Mouse (Mus musculus) granulocyte monocyte progenitor cell, adult 5-6 weeks (primary cell): ENCODE data around the gene Otud5. TPM values are rescaled to one million over a fixed set of nuclear protein-coding genes. Genes with fewer than 3 reads are reported as not detected.
A peak's percentile ranks its signal among the peaks of the same experiment; 100 is the strongest.
"Not testable (repeated sequence)": the region's sequence is repeated elsewhere in the genome, so short reads cannot be mapped to it uniquely, and the experiment has no call there.

Experiments used
- ATAC-seq: replicated peaks from 2 replicates; pipeline ENCODE4 v1.8.0; 2016; ENCODE audit warnings: mild to moderate bottlenecking, moderate TSS enrichment, inconsistent platforms; ENCODE audit not compliant: poor library complexity, severe bottlenecking
- total RNA-seq, 2 experiments: library from RNA; stranded (forward) in 1 of 2; stranded (reverse) in 1 of 2; fragments of 200-712, 200-1000 nt in 1 of 2; fragments of >200 nt in 1 of 2; fragmentation: Nextera tagmentation in 1 of 2; gene quantifications; 2 replicates each; pipeline ENCODE4 v1.2.3; 2014 to 2017

Otud5 gene
- total RNA-seq, 2 experiments from 2014 or later: 44.0 to 57.4 TPM

DNA sequence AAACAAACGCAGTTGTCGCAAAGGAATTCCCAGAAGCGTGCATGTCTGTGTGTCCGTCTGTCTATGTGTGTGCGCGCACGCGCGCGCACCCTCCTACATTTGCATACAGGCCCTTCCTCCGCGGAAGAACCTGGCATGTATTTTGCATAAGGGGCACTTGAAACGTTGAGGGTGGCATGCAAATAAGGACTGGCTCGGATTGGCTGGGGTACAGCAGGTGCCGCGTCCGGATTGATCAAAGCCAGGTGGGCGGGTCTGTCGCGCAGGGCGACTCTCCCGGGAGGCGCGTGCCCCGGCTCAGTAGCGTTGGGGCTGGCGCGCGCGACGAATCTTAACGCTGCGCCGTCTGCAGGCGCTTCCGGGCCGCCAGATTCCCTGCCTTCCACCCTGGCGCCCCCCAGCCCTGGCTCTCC is 36.8 kb downstream of the Otud5 start, which contains the start of gene Pim2:
Gene Pim2, plus strand, starts transcription at position 256 of the 413 bp plus-strand sequence.
- peak; percentile 89 for ATAC-seq

- ATAC-seq: 0 out of 2 replicates have a peak, but pooled peaks have one; percentile 9
These were observed 37.3 kb downstream of the Otud5 start for GRCm38 (mm10) chrX:7878495-7878894.

DNA sequence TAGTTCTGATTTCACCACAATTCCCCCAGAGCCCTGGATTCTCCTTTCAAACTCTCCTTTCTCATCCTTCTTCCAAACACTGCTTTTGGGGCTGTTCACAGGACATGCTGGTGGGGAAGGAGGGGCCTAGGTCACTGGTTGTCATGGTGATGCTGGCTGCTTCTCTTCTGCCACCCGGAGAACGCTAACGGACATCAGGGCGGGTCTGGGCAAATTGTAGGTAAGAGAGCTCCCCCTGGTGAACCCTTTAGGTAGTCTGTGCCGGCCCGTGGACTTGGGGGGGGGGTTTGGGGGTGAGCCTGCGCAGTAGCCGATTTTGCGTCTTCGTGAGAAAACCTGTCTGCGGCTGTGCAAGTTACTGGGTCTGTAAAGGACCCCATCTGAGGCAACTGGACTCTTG is 38.7 kb downstream of the Otud5 start:
- ATAC-seq: peak; percentile 65

GRCm38 (mm10) chrX:7883841-7884567 is 42.8 kb downstream of the Otud5 start, which contains the start of gene Slc35a2:
Gene Slc35a2 (plus strand): TSS chrX:7884028.
- peak; percentile 82 for ATAC-seq

DNA sequence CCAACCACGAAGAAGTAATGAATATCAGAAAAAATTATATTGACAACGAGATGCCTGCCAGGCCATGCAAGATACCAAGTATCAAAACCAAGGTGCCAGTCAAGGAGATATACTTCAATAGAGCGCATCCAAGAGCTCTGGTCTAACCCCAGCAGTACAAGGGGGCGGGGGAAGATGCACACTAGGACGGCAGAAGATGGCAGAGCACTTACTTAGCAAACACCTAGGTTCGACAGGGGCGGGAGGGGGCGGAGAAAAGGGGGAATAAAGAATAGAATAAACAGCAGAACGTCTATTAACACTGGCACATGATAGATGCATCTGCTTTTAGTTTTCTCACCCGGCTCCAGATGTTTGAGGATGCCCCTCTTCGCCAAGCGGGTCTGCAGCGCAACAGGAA is 57.0 kb downstream of the Otud5 start:
- ATAC-seq: no peak

DNA sequence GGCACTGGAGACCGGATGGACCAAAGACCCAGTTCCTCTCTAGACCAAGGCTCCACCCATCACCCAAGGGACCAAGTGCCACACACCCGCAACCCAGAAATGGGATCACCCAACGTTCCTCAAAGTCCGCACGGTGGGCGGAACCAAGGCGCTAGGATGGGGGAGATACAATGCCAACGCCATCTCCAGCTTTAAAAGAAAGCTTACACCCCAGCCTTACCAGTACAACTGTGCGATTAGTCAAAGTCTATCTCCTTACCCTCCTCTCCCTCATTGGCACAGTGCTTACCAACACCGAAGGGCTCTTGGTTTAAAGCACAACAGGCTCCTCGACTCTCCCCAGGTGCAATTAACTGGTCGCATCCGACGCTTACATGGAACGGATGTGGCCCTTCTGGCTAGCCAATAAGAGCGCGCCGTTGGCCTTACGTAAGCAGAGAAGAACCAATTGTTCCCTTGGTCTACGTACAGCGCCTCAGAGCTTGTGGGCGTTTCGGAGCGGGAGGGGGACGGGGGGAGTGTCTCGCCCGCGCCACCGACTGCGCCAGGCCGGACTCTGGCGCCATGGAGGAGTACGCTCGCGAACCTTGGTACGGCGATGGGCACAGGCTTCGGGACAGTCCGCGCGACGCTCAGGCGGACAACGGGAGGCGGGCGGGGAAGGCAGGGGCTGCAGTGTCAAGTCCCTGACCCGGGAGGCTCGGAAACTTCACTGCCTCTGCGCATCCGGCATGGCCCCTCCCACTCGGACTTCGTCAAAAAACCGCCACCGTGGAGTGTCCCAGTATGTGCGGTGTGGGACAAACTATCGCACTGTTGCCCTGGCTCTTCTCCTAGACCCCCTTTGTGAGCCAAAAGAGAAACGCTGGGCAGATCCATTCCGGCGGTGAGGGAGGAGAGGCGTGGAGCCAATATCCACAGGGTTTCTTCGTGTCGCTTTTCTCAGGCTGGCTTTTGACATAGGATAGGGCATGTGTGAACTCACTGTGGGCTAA is 58.0 kb downstream of the Otud5 start, which contains the start of the genes Pqbp1 and Timm17b:
Gene Pqbp1, minus strand, starts transcription at position 390 of the 995 bp plus-strand sequence.
Gene Timm17b, plus strand, starts transcription at position 478 of the 995 bp plus-strand sequence.
- peak; percentile 93 for ATAC-seq

DNA sequence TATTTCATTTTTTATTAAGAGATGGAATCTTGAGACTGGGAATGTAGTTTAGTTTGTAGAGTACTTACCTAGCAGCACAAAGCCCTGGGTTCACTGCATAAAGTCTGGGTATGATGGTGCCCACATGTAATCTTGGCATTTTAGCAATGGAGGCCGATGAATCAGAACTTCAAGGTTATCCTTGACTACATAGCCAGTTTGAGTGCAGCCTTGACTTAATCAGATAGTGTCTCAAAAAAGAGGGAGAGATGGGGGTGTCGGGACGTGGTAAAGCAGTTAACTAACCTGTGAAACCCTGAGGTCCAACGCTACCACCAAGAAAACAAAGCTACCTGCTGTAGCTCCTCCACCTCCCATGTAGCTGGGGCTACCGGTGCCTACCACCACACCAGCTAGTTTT is 63.3 kb downstream of the Otud5 start:
- ATAC-seq: no peak

- no peak for ATAC-seq
These were observed 66.6 kb downstream of the Otud5 start, which contains the start of gene Gm10491 for GRCm38 (mm10) chrX:7907735-7908134. Gene Gm10491 (minus strand): TSS chrX:7907835.

- not testable (repeated sequence) for ATAC-seq
These were observed 68.1 kb downstream of the Otud5 start, which contains the start of gene Gm10490 for GRCm38 (mm10) chrX:7909242-7909641. Gene Gm10490 (plus strand): TSS chrX:7909542.

GRCm38 (mm10) chrX:7910473-7910872 is 69.3 kb downstream of the Otud5 start:
- no peak for ATAC-seq

DNA sequence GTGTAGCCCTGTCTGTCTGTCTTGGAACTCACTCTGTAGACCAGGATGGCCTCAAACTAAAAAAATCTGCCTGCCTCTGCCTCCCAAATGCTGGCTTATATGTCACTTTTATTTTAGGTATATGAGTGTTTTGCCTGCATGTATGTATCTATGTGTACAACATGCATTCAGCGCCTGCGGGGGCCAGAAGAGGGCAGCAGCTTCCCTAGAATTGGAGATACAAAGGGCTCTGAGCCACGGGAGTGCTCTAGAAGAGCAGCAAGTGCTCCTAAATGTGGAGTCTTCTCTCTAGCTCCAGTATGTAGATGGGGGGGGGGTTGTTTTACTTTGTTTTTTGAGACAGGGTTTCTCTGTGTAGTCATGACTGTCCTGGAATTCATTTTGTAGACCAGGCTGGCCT is 74.5 kb downstream of the Otud5 start:
- peak; percentile 69 for ATAC-seq

GRCm38 (mm10) chrX:7917960-7918359 is 76.8 kb downstream of the Otud5 start:
- not testable (repeated sequence) for ATAC-seq

DNA sequence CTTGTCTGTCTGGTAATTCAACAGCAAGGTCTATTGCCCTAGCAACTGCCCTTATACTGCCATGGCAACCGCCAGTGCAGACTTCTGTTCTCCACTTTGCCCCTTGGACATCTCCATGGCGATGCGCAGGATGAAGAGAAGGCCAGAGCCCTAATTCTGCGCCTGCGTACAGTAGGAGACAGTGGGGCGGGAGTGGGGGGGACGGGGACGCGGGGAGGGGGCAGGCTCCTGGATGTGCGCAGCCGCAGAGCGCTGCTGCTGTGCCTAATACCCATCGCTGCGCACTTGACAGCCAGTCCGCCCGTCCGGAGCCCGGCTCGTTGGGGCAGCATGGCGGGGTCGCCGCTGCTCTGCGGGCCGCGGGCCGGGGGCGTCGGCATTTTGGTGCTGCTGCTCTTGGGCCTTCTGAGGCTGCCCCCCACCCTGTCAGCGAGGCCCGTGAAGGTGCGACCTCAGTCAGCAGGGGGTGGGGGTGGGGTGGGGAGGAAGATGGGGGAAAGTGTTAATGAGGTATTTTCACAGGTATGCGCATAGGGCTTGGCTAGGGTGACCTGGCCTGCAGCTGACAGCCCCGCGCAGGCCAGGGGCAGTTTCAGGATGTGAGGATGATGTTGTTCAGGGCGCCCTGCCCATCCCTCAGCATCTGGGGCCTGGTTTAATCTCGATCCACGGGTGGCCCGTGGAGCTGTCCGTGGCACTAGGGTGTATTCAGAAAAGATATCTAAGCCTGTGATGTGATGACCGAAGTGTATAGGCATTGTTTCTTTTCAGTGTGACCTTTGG is 78.6 kb downstream of the Otud5 start, which contains the start of gene Pcsk1n:
Gene Pcsk1n, plus strand, starts transcription at position 222 of the 783 bp plus-strand sequence.
- no peak for ATAC-seq

DNA sequence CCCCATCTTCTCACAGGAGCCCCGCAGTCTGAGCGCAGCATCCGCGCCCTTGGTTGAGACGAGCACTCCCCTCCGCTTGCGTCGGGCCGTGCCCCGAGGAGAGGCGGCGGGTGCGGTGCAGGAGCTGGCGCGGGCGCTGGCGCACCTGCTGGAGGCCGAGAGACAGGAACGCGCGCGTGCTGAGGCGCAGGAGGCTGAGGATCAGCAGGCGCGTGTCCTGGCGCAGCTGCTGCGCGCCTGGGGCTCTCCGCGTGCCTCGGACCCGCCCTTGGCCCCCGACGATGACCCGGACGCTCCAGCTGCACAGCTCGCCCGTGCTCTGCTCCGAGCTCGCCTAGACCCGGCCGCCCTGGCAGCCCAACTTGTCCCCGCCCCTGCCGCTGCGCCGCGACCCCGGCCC is 80.9 kb downstream of the Otud5 start:
- ATAC-seq: 0 out of 2 replicates have a peak, but pooled peaks have one; percentile 17

Other genes with a start within 250 kb of the Otud5 start
- gene Ccdc22, start 235.8 kb upstream of the Otud5 start, total RNA-seq (2014; fragmentation: Nextera tagmentation): 37.5 and 38.0 TPM in 2 replicates
- gene Ccdc22, start 235.8 kb upstream of the Otud5 start, total RNA-seq (2017): 41.4 and 45.7 TPM in 2 replicates
- gene Cacna1f, start 234.3 kb upstream of the Otud5 start, total RNA-seq (2014; fragmentation: Nextera tagmentation): 0.53 TPM in 1 of 2 replicates, not detected in the other
- 0.09 and 0.46 TPM in 2 replicates for gene Cacna1f, start 234.3 kb upstream of the Otud5 start, total RNA-seq (2017)
- gene Syp, start 202.9 kb upstream of the Otud5 start, total RNA-seq (2014; fragmentation: Nextera tagmentation): 0.23 and 0.97 TPM in 2 replicates
- gene Syp, start 202.9 kb upstream of the Otud5 start, total RNA-seq (2017): 0.13 TPM in 1 of 2 replicates, not detected in the other
- 8.4 and 12.5 TPM in 2 replicates for gene Prickle3, start 184.1 kb upstream of the Otud5 start, total RNA-seq (2014; fragmentation: Nextera tagmentation)
- 2.6 and 2.7 TPM in 2 replicates for gene Prickle3, start 184.1 kb upstream of the Otud5 start, total RNA-seq (2017)
- gene Plp2, start 170.0 kb upstream of the Otud5 start, total RNA-seq (2014; fragmentation: Nextera tagmentation): 51.4 and 73.9 TPM in 2 replicates
- gene Plp2, start 170.0 kb upstream of the Otud5 start, total RNA-seq (2017): 16.0 and 20.9 TPM in 2 replicates
- gene Magix, start 160.1 kb upstream of the Otud5 start, total RNA-seq (2014; fragmentation: Nextera tagmentation): not detected in 2 replicates
- 0.17 TPM in 1 of 2 replicates, not detected in the other for gene Magix, start 160.1 kb upstream of the Otud5 start, total RNA-seq (2017)
- 18.9 and 21.2 TPM in 2 replicates for gene Gpkow, start 144.2 kb upstream of the Otud5 start, total RNA-seq (2014; fragmentation: Nextera tagmentation)
- gene Gpkow, start 144.2 kb upstream of the Otud5 start, total RNA-seq (2017): 30.4 and 32.7 TPM in 2 replicates
- gene Wdr45, start 127.0 kb upstream of the Otud5 start, total RNA-seq (2014; fragmentation: Nextera tagmentation): 24.1 and 31.2 TPM in 2 replicates
- 22.5 and 27.6 TPM in 2 replicates for gene Wdr45, start 127.0 kb upstream of the Otud5 start, total RNA-seq (2017)
- not detected in 2 replicates for gene Gm45208, start 119.1 kb upstream of the Otud5 start, total RNA-seq (2014; fragmentation: Nextera tagmentation)
- not detected in 2 replicates for gene Gm45208, start 119.1 kb upstream of the Otud5 start, total RNA-seq (2017)
- 4.3 and 16.1 TPM in 2 replicates for gene Praf2, start 112.9 kb upstream of the Otud5 start, total RNA-seq (2014; fragmentation: Nextera tagmentation)
- 2.8 and 6.2 TPM in 2 replicates for gene Praf2, start 112.9 kb upstream of the Otud5 start, total RNA-seq (2017)
- gene Ccdc120, start 90.5 kb upstream of the Otud5 start, total RNA-seq (2014; fragmentation: Nextera tagmentation): not detected in 2 replicates
- 0.04 and 0.21 TPM in 2 replicates for gene Ccdc120, start 90.5 kb upstream of the Otud5 start, total RNA-seq (2017)
- gene Tfe3, start 78.8 kb upstream of the Otud5 start, total RNA-seq (2014; fragmentation: Nextera tagmentation): 17.4 and 27.8 TPM in 2 replicates
- gene Tfe3, start 78.8 kb upstream of the Otud5 start, total RNA-seq (2017): 5.7 and 7.2 TPM in 2 replicates
- 43.6 and 52.5 TPM in 2 replicates for gene Gripap1, start 51.6 kb upstream of the Otud5 start, total RNA-seq (2014; fragmentation: Nextera tagmentation)
- 59.7 and 78.0 TPM in 2 replicates for gene Gripap1, start 51.6 kb upstream of the Otud5 start, total RNA-seq (2017)
- gene Kcnd1, start 19.1 kb upstream of the Otud5 start, total RNA-seq (2014; fragmentation: Nextera tagmentation): 0.32 and 2.5 TPM in 2 replicates
- 0.31 TPM in 1 of 2 replicates, not detected in the other for gene Kcnd1, start 19.1 kb upstream of the Otud5 start, total RNA-seq (2017)
- 6.3 and 7.1 TPM in 2 replicates for gene Pim2, start 36.9 kb downstream of the Otud5 start, total RNA-seq (2014; fragmentation: Nextera tagmentation)
- 0.78 and 1.5 TPM in 2 replicates for gene Pim2, start 36.9 kb downstream of the Otud5 start, total RNA-seq (2017)
- 18.7 and 35.6 TPM in 2 replicates for gene Slc35a2, start 42.7 kb downstream of the Otud5 start, total RNA-seq (2014; fragmentation: Nextera tagmentation)
- 14.6 and 19.6 TPM in 2 replicates for gene Slc35a2, start 42.7 kb downstream of the Otud5 start, total RNA-seq (2017)
- gene Pqbp1, start 57.9 kb downstream of the Otud5 start, total RNA-seq (2014; fragmentation: Nextera tagmentation): 53.9 and 80.4 TPM in 2 replicates
- 130 and 144 TPM in 2 replicates for gene Pqbp1, start 57.9 kb downstream of the Otud5 start, total RNA-seq (2017)
- gene Timm17b, start 58.0 kb downstream of the Otud5 start, total RNA-seq (2014; fragmentation: Nextera tagmentation): 80.9 and 119 TPM in 2 replicates
- 62.7 and 111 TPM in 2 replicates for gene Timm17b, start 58.0 kb downstream of the Otud5 start, total RNA-seq (2017)
- gene Gm10491, start 66.5 kb downstream of the Otud5 start, total RNA-seq (2014; fragmentation: Nextera tagmentation): not detected in 2 replicates
- not detected in 2 replicates for gene Gm10491, start 66.5 kb downstream of the Otud5 start, total RNA-seq (2017)
- gene Gm10490, start 68.2 kb downstream of the Otud5 start, total RNA-seq (2014; fragmentation: Nextera tagmentation): not detected in 2 replicates
- gene Gm10490, start 68.2 kb downstream of the Otud5 start, total RNA-seq (2017): not detected in 2 replicates
- gene Pcsk1n, start 78.5 kb downstream of the Otud5 start, total RNA-seq (2014; fragmentation: Nextera tagmentation): not detected in 2 replicates
- not detected in 2 replicates for gene Pcsk1n, start 78.5 kb downstream of the Otud5 start, total RNA-seq (2017)
- not detected in 2 replicates for gene Eras, start 87.2 kb downstream of the Otud5 start, total RNA-seq (2014; fragmentation: Nextera tagmentation)
- not detected in 2 replicates for gene Eras, start 87.2 kb downstream of the Otud5 start, total RNA-seq (2017)
- gene Hdac6, start 106.5 kb downstream of the Otud5 start, total RNA-seq (2014; fragmentation: Nextera tagmentation): 11.5 and 13.5 TPM in 2 replicates
- 7.5 and 8.0 TPM in 2 replicates for gene Hdac6, start 106.5 kb downstream of the Otud5 start, total RNA-seq (2017)
- 2.2 and 4.5 TPM in 2 replicates for gene Gata1, start 136.7 kb downstream of the Otud5 start, total RNA-seq (2014; fragmentation: Nextera tagmentation)
- 3.6 and 4.2 TPM in 2 replicates for gene Gata1, start 136.7 kb downstream of the Otud5 start, total RNA-seq (2017)
- gene Glod5, start 177.1 kb downstream of the Otud5 start, total RNA-seq (2014; fragmentation: Nextera tagmentation): not detected in 2 replicates
- not detected in 2 replicates for gene Glod5, start 177.1 kb downstream of the Otud5 start, total RNA-seq (2017)
- 80.1 and 105 TPM in 2 replicates for gene Suv39h1, start 233.4 kb downstream of the Otud5 start, total RNA-seq (2014; fragmentation: Nextera tagmentation)
- gene Suv39h1, start 233.4 kb downstream of the Otud5 start, total RNA-seq (2017): 79.8 and 82.4 TPM in 2 replicates
- gene Was, start 249.1 kb downstream of the Otud5 start, total RNA-seq (2014; fragmentation: Nextera tagmentation): 88.2 and 104 TPM in 2 replicates
- gene Was, start 249.1 kb downstream of the Otud5 start, total RNA-seq (2017): 82.0 and 114 TPM in 2 replicates